Mouse (Mus musculus) ES-Bruce4 (cell line): ENCODE results near the gene Prtg. TPM values are rescaled to one million over a fixed set of nuclear protein-coding genes. Genes with fewer than 3 reads are reported as not detected.

Experiments
- H3K27ac ChIP-seq: 2 replicates; pipeline ENCODE4 v1.5.1; 2012; ENCODE audit warnings: low read length, inconsistent platforms; ENCODE audit not compliant: insufficient read depth
- H3K27me3 ChIP-seq: 2 replicates; pipeline ENCODE4 v1.6.1; 2012; ENCODE audit warnings: mild to moderate bottlenecking, low read length, inconsistent platforms; ENCODE audit not compliant: control insufficient read depth, poor library complexity, insufficient read depth, severe bottlenecking
- H3K36me3 ChIP-seq: 2 replicates; pipeline ENCODE4 v1.6.1; 2012; ENCODE audit warnings: inconsistent platforms, mild to moderate bottlenecking, low read length, moderate library complexity; ENCODE audit not compliant: control insufficient read depth, poor library complexity, insufficient read depth, severe bottlenecking
- H3K4me1 ChIP-seq: one replicate; pipeline ENCODE4 v1.8.1; 2011; ENCODE audit warnings: low read length; ENCODE audit not compliant: control insufficient read depth, insufficient read depth
- H3K4me3 ChIP-seq: 2 replicates; pipeline ENCODE4 v1.5.1; 2011; ENCODE audit warnings: low read depth, mild to moderate bottlenecking, low read length
- H3K9ac ChIP-seq: 2 replicates; pipeline ENCODE4 v1.6.1; 2012; ENCODE audit warnings: low read depth, mild to moderate bottlenecking, inconsistent platforms; ENCODE audit not compliant: poor library complexity, severe bottlenecking
- H3K9me3 ChIP-seq: replicated peaks from 2 replicates; pipeline ENCODE4 v1.6.1; 2012; ENCODE audit warnings: mild to moderate bottlenecking, low read length, inconsistent platforms; ENCODE audit not compliant: control insufficient read depth, poor library complexity, insufficient read depth, severe bottlenecking
- CTCF ChIP-seq: IDR thresholded peaks from one replicate; pipeline ENCODE4 v1.8.1; 2011; ENCODE audit warnings: low read depth, low read length
- EP300 ChIP-seq: IDR thresholded peaks from 2 replicates; pipeline ENCODE4 v1.6.1; 2011; ENCODE audit warnings: low read depth, low read length; ENCODE audit not compliant: insufficient read depth
- POLR2A ChIP-seq: IDR thresholded peaks from one replicate; pipeline ENCODE4 v1.8.1; 2011; ENCODE audit warnings: low read length; ENCODE audit not compliant: insufficient read depth
- polyA plus RNA-seq: library from polyadenylated mRNA; stranded (reverse); fragments of >200 nt; gene quantifications from 2 replicates; pipeline ENCODE4 v1.2.4, GENCODE M21; 2011; ENCODE audit warnings: low read depth; ENCODE audit not compliant: missing spikeins, insufficient read depth, insufficient read length

Prtg gene
- polyA plus RNA-seq, 1 experiment, result 78.5 TPM

- peaks cover 2% of the 10 kb centered on the region for H3K4me1 ChIP-seq
Measured at GRCm38 (mm10) chr9:72810607-72811006, 3.9 kb downstream of the Prtg start.

GRCm38 (mm10) chr9:72812091-72812490 is 5.4 kb downstream of the Prtg start:
- Histone ChIP-seq H3K27me3 (peaks cover 4% of the 10 kb centered on the region), H3K4me1 (peaks cover 2% of the 10 kb centered on the region), H3K9me3 (peaks cover 4% of the 10 kb centered on the region; the same call in 1 of the 2 replicates), H3K27ac (peak overlapping the region; percentile 90), H3K36me3 (no peaks in the 10 kb centered on the region), H3K4me3 (no peak overlapping the region), H3K9ac (no peak overlapping the region)
- TF ChIP-seq CTCF (no peak), POLR2A (no peak), EP300 (no peak)

More at GRCm38 (mm10) chr9:72810607-72811006, 3.9 kb downstream of the Prtg start:
- no peak overlapping the region for H3K4me3 ChIP-seq
- H3K9ac ChIP-seq, result no peak overlapping the region
- no peaks in the 10 kb centered on the region for H3K36me3 ChIP-seq
- no peak for TF ChIP-seq POLR2A
- no peak for TF ChIP-seq EP300
- no peak for TF ChIP-seq CTCF
- H3K9me3 ChIP-seq, result peaks cover 4% of the 10 kb centered on the region; the same call in 1 of the 2 replicates
- peaks cover 9% of the 10 kb centered on the region for H3K27me3 ChIP-seq
- H3K27ac ChIP-seq, result peak overlapping the region; percentile 66

GRCm38 (mm10) chr9:72812594-72813570 is 6.2 kb downstream of the Prtg start:
- Histone ChIP-seq H3K27ac (peak overlapping the region; percentile 43), H3K27me3 (no peaks in the 10 kb centered on the region; the same call in 1 of the 2 replicates), H3K4me3 (no peak overlapping the region), H3K4me1 (peaks cover 2% of the 10 kb centered on the region), H3K9ac (no peak overlapping the region), H3K9me3 (peaks cover 4% of the 10 kb centered on the region; the same call in 1 of the 2 replicates), H3K36me3 (no peaks in the 10 kb centered on the region)
- peak; percentile 95 for TF ChIP-seq EP300
- no peak for TF ChIP-seq POLR2A

GRCm38 (mm10) chr9:72825511-72825910 is 18.8 kb downstream of the Prtg start:
- Histone ChIP-seq H3K4me1 (no peaks in the 10 kb centered on the region), H3K9me3 (no peaks in the 10 kb centered on the region), H3K36me3 (no peaks in the 10 kb centered on the region), H3K27me3 (no peaks in the 10 kb centered on the region), H3K27ac (no peak overlapping the region), H3K4me3 (no peak overlapping the region), H3K9ac (no peak overlapping the region)
- TF ChIP-seq EP300 (no peak), CTCF (no peak), POLR2A (no peak)

GRCm38 (mm10) chr9:72825976-72826375 is 19.3 kb downstream of the Prtg start:
- Histone ChIP-seq H3K9me3 (no peaks in the 10 kb centered on the region), H3K4me1 (no peaks in the 10 kb centered on the region), H3K9ac (no peak overlapping the region), H3K36me3 (no peaks in the 10 kb centered on the region), H3K4me3 (no peak overlapping the region), H3K27ac (no peak overlapping the region), H3K27me3 (no peaks in the 10 kb centered on the region)
- no peak for TF ChIP-seq EP300
- TF ChIP-seq CTCF, result no peak
- no peak for TF ChIP-seq POLR2A

- no peaks in the 10 kb centered on the region for H3K9me3 ChIP-seq
- H3K27ac ChIP-seq, result no peak overlapping the region
- no peak overlapping the region for H3K4me3 ChIP-seq
- no peak overlapping the region for H3K9ac ChIP-seq
- no peaks in the 10 kb centered on the region for H3K4me1 ChIP-seq
- TF ChIP-seq CTCF (no peak), POLR2A (no peak), EP300 (no peak)
- H3K36me3 ChIP-seq, result no peaks in the 10 kb centered on the region
- no peaks in the 10 kb centered on the region for H3K27me3 ChIP-seq
Measured at GRCm38 (mm10) chr9:72828616-72829257, 22.1 kb downstream of the Prtg start.
